Mouse (Mus musculus): Measurements from ENCODE around the gene Bcl2l12.

DNA sequence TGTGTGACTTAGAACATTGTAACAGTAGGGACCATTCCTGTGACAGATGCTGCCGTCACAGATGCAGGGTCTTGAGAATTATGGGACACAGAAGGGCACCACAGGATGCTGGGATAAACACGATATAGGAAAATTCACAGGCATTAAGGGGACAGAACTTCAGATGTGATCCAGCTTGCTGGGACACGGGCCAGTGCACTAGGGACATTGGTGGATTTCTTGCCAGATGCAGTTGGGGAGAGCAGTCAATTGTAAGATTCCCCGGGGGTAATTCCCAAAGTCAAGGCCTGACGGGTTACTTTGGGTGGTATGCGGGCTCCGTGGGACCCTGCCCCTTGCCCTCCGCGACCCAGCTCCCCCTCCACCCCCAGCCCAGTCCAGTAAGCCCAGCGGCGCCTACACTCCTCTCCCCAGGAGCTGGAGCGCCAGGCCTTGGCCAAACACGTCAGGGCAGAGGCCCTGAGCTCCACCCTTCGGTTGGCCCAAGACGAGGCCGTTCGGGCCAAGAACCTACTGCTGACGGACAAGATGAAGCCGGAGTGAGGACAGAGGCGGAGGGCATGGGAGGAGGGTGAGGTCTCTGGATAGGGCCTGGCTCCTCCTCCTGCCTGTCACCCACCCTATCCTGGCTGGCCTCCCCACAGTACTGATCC lies 41.2 kb downstream of the Bcl2l12 start:
- TF ChIP-seq POLR2A (IDR thresholded peaks at IDR 0.05; ENCODE audit: insufficient read length, low read depth) (no peak), MAX (IDR thresholded peaks at IDR 0.05; ENCODE audit: low read depth) (no peak), CEBPB (IDR thresholded peaks at IDR 0.05; ENCODE audit: insufficient read depth, poor library complexity, severe bottlenecking) (no peak), TCF12 (IDR thresholded peaks at IDR 0.05; ENCODE audit: insufficient read depth, poor library complexity, severe bottlenecking) (no peak), MYOG (IDR thresholded peaks at IDR 0.05; ENCODE audit: control insufficient read depth in 1 of 3, insufficient read depth in 1 of 3, insufficient read length in 2 of 3, low read depth in 2 of 3) (no peak)
